Mouse (Mus musculus) embryonic fibroblast, embryonic 13.5 days (primary cell): Measurements from ENCODE around the gene Gm9887. TPM values are rescaled to one million over a fixed set of nuclear protein-coding genes. Genes with fewer than 3 reads are reported as not detected.
"Not testable (repeated sequence)": the region's sequence is repeated elsewhere in the genome, so short reads cannot be mapped to it uniquely, and the experiment has no call there.

Source experiments
- H3K27ac ChIP-seq: 2 replicates; pipeline ENCODE4 v1.5.1; 2012; ENCODE audit warnings: low read length, control low read depth, inconsistent platforms; ENCODE audit not compliant: insufficient read depth
- H3K4me1 ChIP-seq: 2 replicates; pipeline ENCODE4 v1.6.1; 2011; ENCODE audit warnings: low read length; ENCODE audit not compliant: control insufficient read depth, insufficient read depth
- H3K4me3 ChIP-seq: 2 replicates; pipeline ENCODE4 v1.5.1; 2011; ENCODE audit warnings: mild to moderate bottlenecking, control low read depth, low read length; ENCODE audit not compliant: insufficient read depth
- CTCF ChIP-seq: IDR thresholded peaks from 2 replicates; pipeline ENCODE4 v1.5.1; 2011; ENCODE audit warnings: mild to moderate bottlenecking, control low read depth, low read length, moderate library complexity, borderline replicate concordance; ENCODE audit not compliant: insufficient read depth
- POLR2A ChIP-seq: IDR thresholded peaks from 2 replicates; pipeline ENCODE4 v1.6.1; 2011; ENCODE audit warnings: low read depth, mild to moderate bottlenecking, control low read depth, low read length, moderate library complexity
- polyA plus RNA-seq: library from polyadenylated mRNA; stranded (reverse); fragments of >200 nt; gene quantifications from 2 replicates; pipeline ENCODE4 v1.2.4, GENCODE M21; 2011; ENCODE audit warnings: low read depth; ENCODE audit not compliant: missing spikeins, insufficient read length

The Gm9887 gene
- polyA plus RNA-seq, 1 experiment = not detected

GRCm38 (mm10) chr12:69362388-69362787 lies 9.9 kb downstream of the Gm9887 start:
- no peaks in the 10 kb centered on the region for H3K4me1 ChIP-seq
- peak; percentile 35; the same call in 1 of the 2 replicates for TF ChIP-seq POLR2A
- TF ChIP-seq CTCF = no peak
- H3K4me3 ChIP-seq = no peak overlapping the region
- H3K27ac ChIP-seq = peak overlapping the region; percentile 97

GRCm38 (mm10) chr12:69361919-69362318 lies 10.3 kb downstream of the Gm9887 start:
- H3K4me3 ChIP-seq = peak overlapping the region; percentile 74
- peak overlapping the region; percentile 97 for H3K27ac ChIP-seq
- no peak for TF ChIP-seq POLR2A
- no peak for TF ChIP-seq CTCF

DNA sequence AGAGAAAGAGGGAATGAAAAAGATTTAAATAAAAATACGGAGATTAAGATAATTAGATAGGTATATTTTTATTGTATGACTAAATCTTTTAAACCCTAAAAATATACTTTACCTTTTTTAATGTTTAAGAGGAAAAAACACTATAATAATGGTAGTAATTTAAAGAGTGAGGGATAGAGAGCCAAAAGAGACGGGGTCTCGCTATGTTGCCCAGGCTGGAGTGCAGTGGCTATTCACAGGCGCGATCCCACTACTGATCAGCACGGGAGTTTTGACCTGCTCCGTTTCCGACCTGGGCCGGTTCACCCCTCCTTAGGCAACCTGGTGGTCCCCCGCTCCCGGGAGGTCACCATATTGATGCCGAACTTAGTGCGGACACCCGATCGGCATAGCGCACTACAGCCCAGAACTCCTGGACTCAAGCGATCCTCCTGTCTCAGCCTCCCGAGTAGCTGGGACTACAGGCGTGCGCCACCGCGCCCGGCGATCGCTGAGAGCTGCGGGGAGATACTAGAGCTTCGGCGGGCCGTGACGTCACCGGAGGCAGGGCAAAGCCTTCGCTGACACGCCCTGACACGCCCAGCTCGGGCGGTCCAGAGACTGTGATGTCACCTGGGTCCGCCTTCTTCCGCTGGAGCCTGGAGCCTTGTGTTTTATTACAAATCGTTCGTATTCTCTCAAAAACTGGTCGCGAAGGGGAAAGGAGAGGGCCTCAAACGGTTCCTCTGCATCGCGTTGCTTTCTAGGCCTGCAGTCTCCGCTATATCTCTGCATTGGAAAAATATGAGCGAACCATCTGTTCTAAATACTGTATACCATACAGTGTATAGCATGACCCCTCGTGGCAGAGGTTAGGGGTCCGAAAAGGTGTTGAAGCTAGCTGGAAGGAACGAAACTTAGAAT lies 11.0 kb downstream of the Gm9887 start:
- Histone ChIP-seq H3K4me3 (peak overlapping the region; percentile 74), H3K27ac (peak overlapping the region; percentile 97)
- not testable (repeated sequence) for H3K4me1 ChIP-seq
- peak; percentile 97 for TF ChIP-seq POLR2A

More at GRCm38 (mm10) chr12:69361919-69362318, 10.3 kb downstream of the Gm9887 start:
- no peaks in the 10 kb centered on the region for H3K4me1 ChIP-seq

DNA sequence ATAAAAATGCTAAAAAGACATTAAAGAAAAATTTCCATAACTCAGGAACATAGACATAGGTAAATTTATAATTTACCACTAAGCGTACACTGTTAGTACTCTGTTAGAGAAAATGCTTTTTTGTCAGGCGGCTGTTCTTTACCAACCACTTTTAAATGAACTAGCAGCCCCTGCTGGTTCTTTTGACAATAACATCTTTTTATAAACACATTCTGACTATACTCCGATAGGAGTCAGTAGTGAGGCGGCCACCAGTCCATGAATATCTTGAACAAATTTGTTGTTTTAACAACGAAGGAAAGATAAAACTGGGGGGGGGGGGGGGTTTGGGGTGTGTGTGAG lies 11.6 kb downstream of the Gm9887 start:
- H3K4me1 ChIP-seq = no peaks in the 10 kb centered on the region
- no peak overlapping the region for H3K27ac ChIP-seq
- no peak overlapping the region for H3K4me3 ChIP-seq
- TF ChIP-seq CTCF = no peak
- no peak for TF ChIP-seq POLR2A

DNA sequence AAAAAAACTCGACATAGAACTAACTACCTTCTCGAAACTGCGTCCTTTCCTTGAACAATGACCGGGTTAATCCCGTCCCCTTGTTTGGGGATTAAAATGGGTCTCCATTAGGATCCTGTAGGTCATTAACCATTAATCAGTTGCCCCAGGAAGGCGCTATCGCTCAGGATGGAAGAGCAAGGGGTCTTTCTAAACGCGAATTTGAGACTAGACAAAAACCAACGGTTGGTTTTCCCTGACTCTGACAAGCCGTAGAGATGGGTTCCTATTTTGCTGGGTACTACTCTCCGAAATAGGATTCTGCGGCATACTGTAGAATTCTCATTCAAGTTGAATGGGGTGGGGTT lies 15.0 kb downstream of the Gm9887 start:
- H3K4me3 ChIP-seq = peak overlapping the region; percentile 78
- peak overlapping the region; percentile 51; the same call in 1 of the 2 replicates for H3K27ac ChIP-seq
- peaks cover 5% of the 10 kb centered on the region; the same call in 1 of the 2 replicates for H3K4me1 ChIP-seq
- TF ChIP-seq CTCF (no peak), POLR2A (no peak)

DNA sequence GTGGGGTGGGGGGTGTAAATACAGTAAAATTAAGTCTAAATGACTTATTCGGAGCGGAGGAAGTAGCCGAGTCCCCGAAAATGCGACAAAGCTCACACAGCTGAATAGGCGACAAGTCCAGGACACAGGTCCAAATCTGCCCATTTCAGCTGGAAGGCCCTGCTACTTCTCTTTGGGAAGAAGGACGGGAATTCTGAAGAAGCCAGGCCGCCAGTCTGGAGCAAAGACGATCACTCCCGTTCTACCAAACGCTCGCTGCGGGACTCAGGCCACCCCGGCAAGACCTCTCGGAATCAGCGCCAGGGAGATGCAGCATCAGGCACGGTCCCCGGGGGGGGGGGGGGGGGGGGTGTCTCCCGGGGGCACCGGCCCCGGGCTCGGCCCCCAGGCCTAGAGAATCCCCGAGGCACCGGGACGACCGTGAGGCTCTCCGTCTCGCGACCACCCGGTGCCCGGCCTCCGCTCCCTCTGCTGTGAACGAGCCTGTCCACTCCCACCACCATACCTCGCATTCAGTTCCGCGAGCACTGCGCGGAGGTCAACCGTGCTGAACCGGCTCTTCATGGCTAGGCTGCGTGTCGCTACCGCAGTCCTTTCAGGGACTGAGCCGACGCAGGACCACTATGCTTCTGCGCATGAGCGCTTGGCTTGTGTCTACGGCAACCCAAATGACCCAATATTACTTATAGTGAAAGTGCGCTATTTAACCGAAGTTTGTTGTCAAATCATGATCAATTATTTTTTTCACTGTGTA lies 15.5 kb downstream of the Gm9887 start, which contains the start of gene Nemf:
Nemf (minus strand) TSS at position 620 of the 754 bp plus-strand sequence.
- Histone ChIP-seq H3K4me1 (peaks cover 5% of the 10 kb centered on the region; the same call in 1 of the 2 replicates), H3K4me3 (peak within 1 kb of the TSS; percentile 78), H3K27ac (peak within 1 kb of the TSS; percentile 51; the same call in 1 of the 2 replicates)
- no peak for TF ChIP-seq CTCF
- TF ChIP-seq POLR2A = peak; percentile 99

GRCm38 (mm10) chr12:69351685-69352084 lies 20.6 kb downstream of the Gm9887 start:
- TF ChIP-seq POLR2A = no peak
- no peak for TF ChIP-seq CTCF
- no peak overlapping the region for H3K4me3 ChIP-seq
- peaks cover 5% of the 10 kb centered on the region; the same call in 1 of the 2 replicates for H3K4me1 ChIP-seq
- no peak overlapping the region for H3K27ac ChIP-seq

- no peak overlapping the region for H3K27ac ChIP-seq
- no peak overlapping the region for H3K4me3 ChIP-seq
- no peaks in the 10 kb centered on the region for H3K4me1 ChIP-seq
- TF ChIP-seq POLR2A = no peak
- no peak for TF ChIP-seq CTCF
Measured at GRCm38 (mm10) chr12:69349928-69350327, 22.3 kb downstream of the Gm9887 start.

GRCm38 (mm10) chr12:69333547-69333946 lies 38.7 kb downstream of the Gm9887 start:
- Histone ChIP-seq H3K27ac (no peak overlapping the region), H3K4me3 (no peak overlapping the region), H3K4me1 (no peaks in the 10 kb centered on the region; the same call in 1 of the 2 replicates)
- TF ChIP-seq CTCF (no peak), POLR2A (no peak)

DNA sequence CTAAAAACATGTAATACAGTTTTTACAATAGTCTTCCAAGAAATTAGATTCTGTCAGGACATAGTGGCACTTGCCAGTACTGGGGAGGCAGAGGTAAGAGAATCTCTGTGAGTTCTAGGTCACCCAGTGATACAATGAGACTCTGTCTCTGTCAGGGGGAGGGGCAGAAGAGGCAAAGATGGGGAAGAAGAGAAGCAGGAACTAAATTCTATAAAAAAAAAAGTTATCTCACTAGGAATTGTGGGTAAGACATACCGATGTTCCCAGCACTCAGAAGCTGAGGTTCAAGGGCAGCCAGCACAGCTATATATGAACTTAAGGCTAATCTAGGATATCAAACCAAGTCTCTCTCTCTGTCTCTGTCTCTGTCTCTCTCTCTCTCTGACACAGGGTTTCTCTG lies 40.1 kb downstream of the Gm9887 start:
- Histone ChIP-seq H3K4me3 (no peak overlapping the region), H3K27ac (no peak overlapping the region), H3K4me1 (no peaks in the 10 kb centered on the region; the same call in 1 of the 2 replicates)
- TF ChIP-seq POLR2A (no peak), CTCF (no peak)
